Mouse (Mus musculus): ENCODE data around the gene Cct8. TPM values are rescaled to one million over a fixed set of nuclear protein-coding genes. Genes with fewer than 3 reads are reported as not detected.
A peak's percentile ranks its signal among the peaks of the same experiment; 100 is the strongest.

The Cct8 gene
- polyA plus RNA-seq, 1 experiment from 2014 or later: 185 TPM

DNA sequence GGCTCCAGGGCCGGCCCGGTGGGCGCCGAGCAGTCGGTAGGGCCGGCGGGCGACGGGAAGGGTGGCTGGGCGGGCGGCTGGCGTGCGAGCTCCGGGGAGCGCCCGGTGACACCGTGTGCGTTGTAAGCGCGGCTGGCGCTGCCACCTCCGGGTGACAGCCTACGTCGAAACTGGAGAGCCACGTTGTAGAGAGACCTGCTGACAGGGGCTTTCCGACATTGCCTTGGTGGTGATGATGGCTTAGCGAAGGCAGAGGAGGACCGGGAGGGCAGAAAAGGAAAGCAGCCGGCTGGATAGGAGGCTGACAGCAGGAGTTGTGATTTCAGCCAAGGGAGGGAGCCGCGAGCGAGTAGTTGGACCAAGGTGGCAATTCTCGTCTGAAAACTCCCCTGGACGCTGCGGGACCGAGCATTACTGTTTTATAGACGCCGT lies 40.5 kb downstream of the Cct8 start:
- Histone ChIP-seq H3K36me3 (ENCODE audit: control insufficient read depth, insufficient read depth) (peaks cover 2% of the 10 kb centered on the region; the same call in 1 of the 2 replicates), H3K27me3 (ENCODE audit: control insufficient read depth, insufficient read depth, low read depth, low read length) (no peaks in the 10 kb centered on the region), H3K27ac (ENCODE audit: low read length) (peak overlapping the region; percentile 73), H3K4me3 (ENCODE audit: low read depth, low read length) (peak overlapping the region; percentile 92), H3K9ac (ENCODE audit: low read depth, low read length) (peak overlapping the region; percentile 80), H3K9me3 (replicated peaks; ENCODE audit: control insufficient read depth, low read length) (no peaks in the 10 kb centered on the region), H3K4me2 (ENCODE audit: low read depth, low read length) (peak overlapping the region; percentile 64), H3K4me1 (ENCODE audit: control insufficient read depth, low read depth, low read length) (peaks cover 18% of the 10 kb centered on the region)
- peak; percentile 72 for ATAC-seq (ENCODE audit: low read depth)
- 0% methylated on average over 37 of the region's 38 CpGs for whole genome bisulfite sequencing (ENCODE audit: insufficient replicate concordance)

- H3K36me3 ChIP-seq (ENCODE audit: control insufficient read depth, insufficient read depth): peaks cover 2% of the 10 kb centered on the region; the same call in 1 of the 2 replicates
- H3K4me2 ChIP-seq (ENCODE audit: low read depth, low read length): peak within 1 kb of the TSS; percentile 64
- ATAC-seq (ENCODE audit: low read depth): peak; percentile 97
- H3K27me3 ChIP-seq (ENCODE audit: control insufficient read depth, insufficient read depth, low read depth, low read length): no peaks in the 10 kb centered on the region
- peaks cover 18% of the 10 kb centered on the region for H3K4me1 ChIP-seq (ENCODE audit: control insufficient read depth, low read depth, low read length)
- peak within 1 kb of the TSS; percentile 92 for H3K4me3 ChIP-seq (ENCODE audit: low read depth, low read length)
- peak within 1 kb of the TSS; percentile 73 for H3K27ac ChIP-seq (ENCODE audit: low read length)
- H3K9me3 ChIP-seq (replicated peaks; ENCODE audit: control insufficient read depth, low read length): no peaks in the 10 kb centered on the region
- H3K9ac ChIP-seq (ENCODE audit: low read depth, low read length): peak within 1 kb of the TSS; percentile 80
- 12% methylated on average over 45 of the region's 45 CpGs for WGBS (ENCODE audit: insufficient replicate concordance)
Measured at GRCm38 (mm10) chr16:87454419-87455179, 41.1 kb downstream of the Cct8 start, which contains the start of gene Usp16. Gene Usp16 (plus strand): TSS chr16:87454703.

GRCm38 (mm10) chr16:87453226-87453625 lies 42.4 kb downstream of the Cct8 start:
- WGBS (ENCODE audit: insufficient replicate concordance): 64% methylated on average over 2 of the region's 2 CpGs

GRCm38 (mm10) chr16:87445528-87445927 lies 50.1 kb downstream of the Cct8 start:
- H3K27me3 ChIP-seq (ENCODE audit: control insufficient read depth, insufficient read depth, low read depth, low read length): no peaks in the 10 kb centered on the region
- no peak overlapping the region for H3K4me3 ChIP-seq (ENCODE audit: low read depth, low read length)
- H3K9ac ChIP-seq (ENCODE audit: low read depth, low read length): no peak overlapping the region
- H3K4me2 ChIP-seq (ENCODE audit: low read depth, low read length): no peak overlapping the region
- H3K4me1 ChIP-seq (ENCODE audit: control insufficient read depth, low read depth, low read length): peaks cover 9% of the 10 kb centered on the region
- ATAC-seq (ENCODE audit: low read depth): no peak
- H3K36me3 ChIP-seq (ENCODE audit: control insufficient read depth, insufficient read depth): no peaks in the 10 kb centered on the region
- H3K9me3 ChIP-seq (replicated peaks; ENCODE audit: control insufficient read depth, low read length): no peaks in the 10 kb centered on the region
- H3K27ac ChIP-seq (ENCODE audit: low read length): no peak overlapping the region
- WGBS (ENCODE audit: insufficient replicate concordance): 74% methylated on average over 3 of the region's 3 CpGs

More at GRCm38 (mm10) chr16:87453226-87453625, 42.4 kb downstream of the Cct8 start:
- Histone ChIP-seq H3K9me3 (replicated peaks; ENCODE audit: control insufficient read depth, low read length) (no peaks in the 10 kb centered on the region), H3K9ac (ENCODE audit: low read depth, low read length) (no peak overlapping the region), H3K4me2 (ENCODE audit: low read depth, low read length) (no peak overlapping the region), H3K27ac (ENCODE audit: low read length) (no peak overlapping the region), H3K4me1 (ENCODE audit: control insufficient read depth, low read depth, low read length) (peaks cover 18% of the 10 kb centered on the region), H3K4me3 (ENCODE audit: low read depth, low read length) (no peak overlapping the region), H3K27me3 (ENCODE audit: control insufficient read depth, insufficient read depth, low read depth, low read length) (no peaks in the 10 kb centered on the region), H3K36me3 (ENCODE audit: control insufficient read depth, insufficient read depth) (no peaks in the 10 kb centered on the region)
- no peak for ATAC-seq (ENCODE audit: low read depth)

GRCm38 (mm10) chr16:87445110-87445509 lies 50.6 kb downstream of the Cct8 start:
- Histone ChIP-seq H3K27ac (ENCODE audit: low read length) (no peak overlapping the region), H3K36me3 (ENCODE audit: control insufficient read depth, insufficient read depth) (no peaks in the 10 kb centered on the region), H3K4me3 (ENCODE audit: low read depth, low read length) (no peak overlapping the region), H3K9me3 (replicated peaks; ENCODE audit: control insufficient read depth, low read length) (no peaks in the 10 kb centered on the region), H3K9ac (ENCODE audit: low read depth, low read length) (no peak overlapping the region), H3K4me1 (ENCODE audit: control insufficient read depth, low read depth, low read length) (peaks cover 9% of the 10 kb centered on the region), H3K27me3 (ENCODE audit: control insufficient read depth, insufficient read depth, low read depth, low read length) (no peaks in the 10 kb centered on the region), H3K4me2 (ENCODE audit: low read depth, low read length) (no peak overlapping the region)
- ATAC-seq (ENCODE audit: low read depth): no peak

- Histone ChIP-seq H3K4me1 (ENCODE audit: control insufficient read depth, low read depth, low read length) (peaks cover 15% of the 10 kb centered on the region), H3K27ac (ENCODE audit: low read length) (no peak overlapping the region), H3K9me3 (replicated peaks; ENCODE audit: control insufficient read depth, low read length) (no peaks in the 10 kb centered on the region), H3K4me3 (ENCODE audit: low read depth, low read length) (no peak overlapping the region), H3K4me2 (ENCODE audit: low read depth, low read length) (no peak overlapping the region), H3K27me3 (ENCODE audit: control insufficient read depth, insufficient read depth, low read depth, low read length) (no peaks in the 10 kb centered on the region), H3K36me3 (ENCODE audit: control insufficient read depth, insufficient read depth) (no peaks in the 10 kb centered on the region), H3K9ac (ENCODE audit: low read depth, low read length) (no peak overlapping the region)
- WGBS (ENCODE audit: insufficient replicate concordance): 28% methylated on average over 1 of the region's 1 CpGs
- no peak for ATAC-seq (ENCODE audit: low read depth)
Measured at GRCm38 (mm10) chr16:87444071-87444470, 51.6 kb downstream of the Cct8 start.

DNA sequence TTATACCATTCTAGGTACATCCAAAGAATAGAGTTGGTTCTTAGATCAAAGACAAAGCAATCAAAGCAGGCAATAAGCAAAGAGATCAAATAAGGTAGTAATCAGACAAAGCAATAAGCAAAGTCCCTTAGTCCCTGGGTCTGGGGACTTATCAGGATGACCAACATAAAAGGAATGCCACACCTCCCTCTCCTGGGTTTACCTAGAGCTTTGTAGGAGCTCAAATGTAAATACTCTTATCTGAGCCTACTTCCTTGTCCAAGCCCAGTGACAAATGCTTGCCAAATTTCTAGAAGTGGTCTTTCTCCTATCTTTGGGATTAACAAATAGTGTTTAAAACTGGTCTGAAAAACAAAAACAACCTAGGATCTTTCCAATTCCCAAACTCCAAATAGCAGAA lies 52.4 kb downstream of the Cct8 start:
- Histone ChIP-seq H3K4me2 (ENCODE audit: low read depth, low read length) (no peak overlapping the region), H3K27me3 (ENCODE audit: control insufficient read depth, insufficient read depth, low read depth, low read length) (no peaks in the 10 kb centered on the region), H3K9ac (ENCODE audit: low read depth, low read length) (no peak overlapping the region), H3K36me3 (ENCODE audit: control insufficient read depth, insufficient read depth) (no peaks in the 10 kb centered on the region), H3K27ac (ENCODE audit: low read length) (no peak overlapping the region), H3K4me3 (ENCODE audit: low read depth, low read length) (no peak overlapping the region), H3K4me1 (ENCODE audit: control insufficient read depth, low read depth, low read length) (peaks cover 15% of the 10 kb centered on the region), H3K9me3 (replicated peaks; ENCODE audit: control insufficient read depth, low read length) (no peaks in the 10 kb centered on the region)
- no peak for ATAC-seq (ENCODE audit: low read depth)

DNA sequence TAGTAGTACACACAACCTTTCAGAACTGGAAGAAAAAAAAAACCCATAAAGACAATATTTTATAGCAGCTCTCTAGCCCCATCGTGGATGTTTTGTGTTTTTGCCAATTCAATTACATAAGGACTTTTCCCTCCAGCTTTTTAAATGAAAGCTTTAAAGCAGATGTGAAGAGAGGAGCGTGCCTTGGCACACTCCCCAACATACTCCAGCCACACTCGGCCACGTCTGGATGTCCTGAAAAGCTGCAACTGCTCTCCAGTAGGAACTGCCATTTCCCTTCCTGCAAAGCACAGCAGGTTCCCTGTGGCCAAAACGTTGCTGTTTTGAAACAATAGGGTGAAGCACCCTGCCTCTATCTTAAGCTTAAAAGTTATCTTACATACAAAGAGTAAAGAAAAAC lies 53.4 kb downstream of the Cct8 start:
- 50% methylated on average over 5 of the region's 5 CpGs for WGBS (ENCODE audit: insufficient replicate concordance)
- H3K27ac ChIP-seq (ENCODE audit: low read length): no peak overlapping the region
- ATAC-seq (ENCODE audit: low read depth): no peak
- H3K4me1 ChIP-seq (ENCODE audit: control insufficient read depth, low read depth, low read length): peaks cover 15% of the 10 kb centered on the region
- H3K9me3 ChIP-seq (replicated peaks; ENCODE audit: control insufficient read depth, low read length): no peaks in the 10 kb centered on the region
- no peak overlapping the region for H3K9ac ChIP-seq (ENCODE audit: low read depth, low read length)
- H3K4me3 ChIP-seq (ENCODE audit: low read depth, low read length): no peak overlapping the region
- H3K4me2 ChIP-seq (ENCODE audit: low read depth, low read length): no peak overlapping the region
- no peaks in the 10 kb centered on the region for H3K27me3 ChIP-seq (ENCODE audit: control insufficient read depth, insufficient read depth, low read depth, low read length)
- H3K36me3 ChIP-seq (ENCODE audit: control insufficient read depth, insufficient read depth): no peaks in the 10 kb centered on the region

- Histone ChIP-seq H3K4me2 (ENCODE audit: low read depth, low read length) (peak overlapping the region; percentile 66), H3K9ac (ENCODE audit: low read depth, low read length) (peak overlapping the region; percentile 91), H3K27ac (ENCODE audit: low read length) (peak overlapping the region; percentile 32; the same call in 1 of the 2 replicates), H3K4me3 (ENCODE audit: low read depth, low read length) (peak overlapping the region; percentile 87), H3K36me3 (ENCODE audit: control insufficient read depth, insufficient read depth) (no peaks in the 10 kb centered on the region), H3K27me3 (ENCODE audit: control insufficient read depth, insufficient read depth, low read depth, low read length) (no peaks in the 10 kb centered on the region), H3K4me1 (ENCODE audit: control insufficient read depth, low read depth, low read length) (peaks cover 15% of the 10 kb centered on the region), H3K9me3 (replicated peaks; ENCODE audit: control insufficient read depth, low read length) (no peaks in the 10 kb centered on the region)
- ATAC-seq (ENCODE audit: low read depth): no peak
- 7% methylated on average over 9 of the region's 9 CpGs for WGBS (ENCODE audit: insufficient replicate concordance)
Measured at GRCm38 (mm10) chr16:87441089-87441488, 54.6 kb downstream of the Cct8 start.

Measured in liver, embryonic 16.5 days (tissue).